In the genomic region with DNA sequence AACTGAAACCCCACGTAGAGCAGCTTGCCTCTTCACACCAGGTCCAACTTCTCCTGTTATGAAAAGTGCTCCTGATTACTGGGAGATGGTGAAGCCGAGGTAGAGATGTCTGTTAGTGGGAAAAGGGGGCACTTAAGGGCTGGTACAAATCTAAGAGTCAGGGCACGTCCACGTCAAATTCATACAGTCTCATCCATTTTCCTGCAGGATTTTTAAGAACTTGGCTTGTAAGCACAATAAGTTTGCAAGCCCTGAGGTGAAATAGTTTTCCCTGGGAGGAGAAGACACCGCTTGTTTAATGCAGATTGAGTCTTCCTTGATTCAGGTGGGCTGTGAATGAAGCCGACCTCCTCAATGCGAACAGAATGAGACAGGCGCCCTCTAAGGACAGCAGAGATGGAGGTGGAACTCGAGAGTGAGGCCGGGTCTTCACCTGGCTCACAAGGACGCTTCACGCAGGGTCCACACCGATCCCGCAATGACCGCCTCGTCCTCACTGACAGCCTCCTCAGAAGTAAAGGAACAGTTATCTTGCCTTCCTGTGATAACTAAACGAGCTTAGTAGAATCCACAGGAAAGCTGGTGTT, we compare ENCODE assay signal across 9 mouse cellular contexts. TPM values are rescaled to one million over a fixed set of nuclear protein-coding genes. Genes with fewer than 3 reads are reported as not detected.
DNase-seq lines count a peak whose midpoint lies in the region; ATAC-seq and TF ChIP-seq lines count a peak whose summit lies in the region.
"Had no signal": no experiment of that assay in that cellular context is flagged by ENCODE, and none has a peak within 500 bp of the region (broad histone marks: within the 10 kb centered on the region; RNA-seq: fewer than 3 reads in every experiment).

No protein-coding gene starts in this region.

- no peak overlapping the region for H3ac ChIP-seq in myocyte (ENCODE audit: control insufficient read depth, insufficient read length)

- H3K4me2 ChIP-seq in intestine, embryonic 14.5 days (ENCODE audit: low read length), result peak overlapping the region; percentile 71
- peak overlapping the region; percentile 80 for H3K4me2 ChIP-seq in myocyte (ENCODE audit: low read depth)

- no peaks in the 10 kb centered on the region for H3K27me3 ChIP-seq in embryonic facial prominence, embryonic 10.5 days (replicated peaks; ENCODE audit: low read depth, poor library complexity, severe bottlenecking)
- no peaks in the 10 kb centered on the region for H3K27me3 ChIP-seq in intestine, embryonic 14.5 days (replicated peaks; ENCODE audit: control insufficient read depth, insufficient read depth, low read length)
- no peaks in the 10 kb centered on the region for H3K27me3 ChIP-seq in myocyte (ENCODE audit: control insufficient read depth, insufficient read depth, insufficient read length)

- H3K4me1 ChIP-seq in embryonic facial prominence, embryonic 10.5 days, result peaks cover 31% of the 10 kb centered on the region
- H3K4me1 ChIP-seq in intestine, embryonic 14.5 days (replicated peaks; ENCODE audit: control insufficient read depth, insufficient read depth, low read length), result peaks cover 8% of the 10 kb centered on the region

- peak; percentile 20 for DNase-seq in left cerebral cortex, postnatal 4 days
- DNase-seq in left cerebral cortex, postnatal 10 days (ENCODE audit: extremely low spot score in 1 of 2, low spot score in 2 of 2), result no peak
- peak; percentile 54 for DNase-seq in R1 (ENCODE audit: low read depth, low spot score)
- peak; percentile 48 for DNase-seq in embryonic facial prominence, embryonic 10.5 days (ENCODE audit: low spot score)
- DNase-seq in intestine, embryonic 14.5 days (ENCODE audit: low spot score), result peak; percentile 69
- no peak for DNase-seq in layer of hippocampus, postnatal 36 days

- no peak for TF ChIP-seq POLR2A in myocyte (IDR thresholded peaks at IDR 0.05; ENCODE audit: insufficient read length, low read depth)

- H3K79me2 ChIP-seq in myocyte (ENCODE audit: control insufficient read depth, insufficient read depth), result no peaks in the 10 kb centered on the region

- peak overlapping the region; percentile 57 for H3K27ac ChIP-seq in embryonic facial prominence, embryonic 10.5 days (replicated peaks)
- peak overlapping the region; percentile 60; the same call in 1 of the 2 replicates for H3K27ac ChIP-seq in intestine, embryonic 14.5 days (ENCODE audit: low read depth)

- H3K9me3 ChIP-seq in embryonic facial prominence, embryonic 10.5 days, result no peaks in the 10 kb centered on the region
- H3K9me3 ChIP-seq in intestine, embryonic 14.5 days (ENCODE audit: control insufficient read depth, low read length), result no peaks in the 10 kb centered on the region

- intact Hi-C loops in left cerebral cortex, postnatal 4 days (cut with DNase I), result loop anchor here (10.0 kb wide), 1 partner anchor 788 kb away; a partner anchor contains a TSS
- intact Hi-C loops in left cerebral cortex, postnatal 10 days (cut with DNase I), result no loop called here

- no peak for ATAC-seq in intestine, embryonic 14.5 days (replicated peaks; ENCODE audit: low FRiP score, low TSS enrichment, low read depth)
- no peak for ATAC-seq in erythroid progenitor cell, adult 5-6 weeks (replicated peaks; ENCODE audit: low FRiP score, poor library complexity, severe bottlenecking)

- 1% methylated on average over 17 of the region's 17 CpGs for WGBS in embryonic facial prominence, embryonic 10.5 days
- WGBS in intestine, embryonic 14.5 days, result 2% methylated on average over 17 of the region's 17 CpGs

- no peaks in the 10 kb centered on the region for H3K36me3 ChIP-seq in embryonic facial prominence, embryonic 10.5 days (replicated peaks)
- no peaks in the 10 kb centered on the region for H3K36me3 ChIP-seq in intestine, embryonic 14.5 days (ENCODE audit: control insufficient read depth, insufficient read depth, low read length)
- no peaks in the 10 kb centered on the region for H3K36me3 ChIP-seq in myocyte (ENCODE audit: control insufficient read depth, insufficient read depth)

- H3K9ac ChIP-seq in intestine, embryonic 14.5 days (ENCODE audit: low read length), result peak overlapping the region; percentile 46

- peak overlapping the region; percentile 69 for H3K4me3 ChIP-seq in embryonic facial prominence, embryonic 10.5 days
- peak overlapping the region; percentile 68 for H3K4me3 ChIP-seq in intestine, embryonic 14.5 days (ENCODE audit: low read depth, low read length)
- H3K4me3 ChIP-seq in myocyte, result peak overlapping the region; percentile 40

TF ChIP-seq in myocyte, 11 proteins besides CTCF, POLR2A, EP300 and RAD21:
- no peak for TF ChIP-seq TCF12 (IDR thresholded peaks at IDR 0.05; ENCODE audit: insufficient read depth, poor library complexity, severe bottlenecking)
- no peak for TF ChIP-seq CEBPB (IDR thresholded peaks at IDR 0.05; ENCODE audit: insufficient read depth, poor library complexity, severe bottlenecking)
- TF ChIP-seq POLR2AphosphoS2 (IDR thresholded peaks at IDR 0.05; ENCODE audit: insufficient read length, low read depth), result no peak
- TF ChIP-seq TCF3 (IDR thresholded peaks at IDR 0.05; ENCODE audit: insufficient read length, low read depth), result no peak
- TF ChIP-seq MYOG (IDR thresholded peaks at IDR 0.05; ENCODE audit: control insufficient read depth in 1 of 3, insufficient read depth in 1 of 3, insufficient read length in 2 of 3, low read depth in 2 of 3), result no peak
- TF ChIP-seq MYOD1 (IDR thresholded peaks at IDR 0.05; ENCODE audit: control insufficient read depth in 1 of 3, insufficient read length in 2 of 3, low read depth in 2 of 3), result no peak
- no peak for TF ChIP-seq SRF (IDR thresholded peaks at IDR 0.05; ENCODE audit: control insufficient read depth, insufficient read length, low read depth)
- no peak for TF ChIP-seq MAX (IDR thresholded peaks at IDR 0.05; ENCODE audit: low read depth)
- TF ChIP-seq REST (IDR thresholded peaks at IDR 0.05; ENCODE audit: insufficient read depth, insufficient read length), result no peak
- TF ChIP-seq USF1 (IDR thresholded peaks at IDR 0.05; ENCODE audit: low read depth), result no peak
- TF ChIP-seq E2F4 (IDR thresholded peaks at IDR 0.05; ENCODE audit: insufficient read depth), result no peak
TF ChIP-seq in myocyte: peak in this region for 0.

RNA-seq across cellular contexts. Expression of a gene that starts 34.7 kb away (rescaled TPM):
- total RNA-seq in left cerebral cortex, postnatal 4 days (2021), result not detected
- not detected for total RNA-seq in left cerebral cortex, postnatal 10 days (2021)
- 0.04 and 0.09 TPM in 2 replicates for polyA plus RNA-seq in embryonic facial prominence, embryonic 10.5 days (2016; fragmentation: Nextera tagmentation; extraction: Ambion mirVana)
- not detected in 2 replicates for polyA plus RNA-seq in intestine, embryonic 14.5 days (2014; fragmentation: Nextera tagmentation; extraction: Ambion mirVana)
- not detected for polyA plus RNA-seq in myocyte (2012; fragmentation: generic; extraction: Trizol)
- total RNA-seq in erythroid progenitor cell, adult 5-6 weeks (2015; ENCODE audit: low replicate concordance), result not detected in 2 replicates
- total RNA-seq in erythroid progenitor cell, adult 5-6 weeks (2017; ENCODE audit: low replicate concordance), result not detected in 2 replicates
- not detected for total RNA-seq in layer of hippocampus, postnatal 36 days (2021)
- total RNA-seq: hematopoietic stem cell, adult 5-6 weeks had no signal

RNA-seq across cellular contexts. Expression of a gene that starts 40.7 kb away (rescaled TPM):
- total RNA-seq in left cerebral cortex, postnatal 4 days (2021), result 10 to 100 TPM; 52.5 to 54.4 TPM
- total RNA-seq in left cerebral cortex, postnatal 10 days (2021), result 10 to 100 TPM; 58.7 to 59.4 TPM
- polyA plus RNA-seq in embryonic facial prominence, embryonic 10.5 days (2016; fragmentation: Nextera tagmentation; extraction: Ambion mirVana), result 2.8 and 3.5 TPM in 2 replicates
- 8.8 and 9.0 TPM in 2 replicates for polyA plus RNA-seq in intestine, embryonic 14.5 days (2014; fragmentation: Nextera tagmentation; extraction: Ambion mirVana)
- 23.1 TPM for polyA plus RNA-seq in myocyte (2012; fragmentation: generic; extraction: Trizol)
- 23.5 and 34.6 TPM in 2 replicates for total RNA-seq in erythroid progenitor cell, adult 5-6 weeks (2015; ENCODE audit: low replicate concordance)
- total RNA-seq in erythroid progenitor cell, adult 5-6 weeks (2017; ENCODE audit: low replicate concordance), result 32.1 and 32.3 TPM in 2 replicates
- total RNA-seq in layer of hippocampus, postnatal 36 days (2021), result 10 to 100 TPM; 51.1 to 52.3 TPM

RNA-seq across cellular contexts. Expression of a gene that starts 56.0 kb away (rescaled TPM):
- total RNA-seq in left cerebral cortex, postnatal 4 days (2021), result not detected
- total RNA-seq in left cerebral cortex, postnatal 10 days (2021), result not detected
- polyA plus RNA-seq in embryonic facial prominence, embryonic 10.5 days (2016; fragmentation: Nextera tagmentation; extraction: Ambion mirVana), result not detected in 2 replicates
- polyA plus RNA-seq in intestine, embryonic 14.5 days (2014; fragmentation: Nextera tagmentation; extraction: Ambion mirVana), result 0.12 TPM in 1 of 2 replicates, not detected in the other
- polyA plus RNA-seq in myocyte (2012; fragmentation: generic; extraction: Trizol), result not detected
- not detected in 2 replicates for total RNA-seq in erythroid progenitor cell, adult 5-6 weeks (2015; ENCODE audit: low replicate concordance)
- not detected in 2 replicates for total RNA-seq in erythroid progenitor cell, adult 5-6 weeks (2017; ENCODE audit: low replicate concordance)
- total RNA-seq in layer of hippocampus, postnatal 36 days (2021), result not detected
- total RNA-seq: hematopoietic stem cell, adult 5-6 weeks had no signal

Comparison
In these comparisons a context has a peak if more than half of its experiments do, and no peak if none do; other contexts are left out.
1. DNase-seq: peak in left cerebral cortex, postnatal 4 days (single experiment), R1 (single experiment), embryonic facial prominence, embryonic 10.5 days (single experiment) and intestine, embryonic 14.5 days (single experiment); none in left cerebral cortex, postnatal 10 days (0 of 2) and layer of hippocampus, postnatal 36 days (0 of 2).
2. Peak in every context shown above with its lines, with median percentiles within 50 percentile points of each other: H3K4me3 ChIP-seq.